Mouse (Mus musculus) G1E (cell line): ENCODE measurements around the gene Zbtb42.

Experiments used
- CTCF ChIP-seq: IDR thresholded peaks from 2 replicates; pipeline ENCODE4 v1.5.1; 2012; ENCODE audit warnings: low read depth, low read length, inconsistent platforms, mixed read lengths
- GATA2 ChIP-seq: IDR thresholded peaks from 2 replicates; pipeline ENCODE4 v1.6.1; 2012; ENCODE audit warnings: low read depth, low read length, inconsistent platforms, borderline replicate concordance

GRCm38 (mm10) chr12:112677076-112677475 is 1.6 kb upstream of the Zbtb42 start:
- TF ChIP-seq CTCF: no peak
- no peak for TF ChIP-seq GATA2
